Mouse (Mus musculus): Measurements from ENCODE around the gene Rer1. TPM values are rescaled to one million over a fixed set of nuclear protein-coding genes. Genes with fewer than 3 reads are reported as not detected.

Gene Rer1
- total RNA-seq (2021) = 10 to 100 TPM; 67.0 to 72.9 TPM

DNA sequence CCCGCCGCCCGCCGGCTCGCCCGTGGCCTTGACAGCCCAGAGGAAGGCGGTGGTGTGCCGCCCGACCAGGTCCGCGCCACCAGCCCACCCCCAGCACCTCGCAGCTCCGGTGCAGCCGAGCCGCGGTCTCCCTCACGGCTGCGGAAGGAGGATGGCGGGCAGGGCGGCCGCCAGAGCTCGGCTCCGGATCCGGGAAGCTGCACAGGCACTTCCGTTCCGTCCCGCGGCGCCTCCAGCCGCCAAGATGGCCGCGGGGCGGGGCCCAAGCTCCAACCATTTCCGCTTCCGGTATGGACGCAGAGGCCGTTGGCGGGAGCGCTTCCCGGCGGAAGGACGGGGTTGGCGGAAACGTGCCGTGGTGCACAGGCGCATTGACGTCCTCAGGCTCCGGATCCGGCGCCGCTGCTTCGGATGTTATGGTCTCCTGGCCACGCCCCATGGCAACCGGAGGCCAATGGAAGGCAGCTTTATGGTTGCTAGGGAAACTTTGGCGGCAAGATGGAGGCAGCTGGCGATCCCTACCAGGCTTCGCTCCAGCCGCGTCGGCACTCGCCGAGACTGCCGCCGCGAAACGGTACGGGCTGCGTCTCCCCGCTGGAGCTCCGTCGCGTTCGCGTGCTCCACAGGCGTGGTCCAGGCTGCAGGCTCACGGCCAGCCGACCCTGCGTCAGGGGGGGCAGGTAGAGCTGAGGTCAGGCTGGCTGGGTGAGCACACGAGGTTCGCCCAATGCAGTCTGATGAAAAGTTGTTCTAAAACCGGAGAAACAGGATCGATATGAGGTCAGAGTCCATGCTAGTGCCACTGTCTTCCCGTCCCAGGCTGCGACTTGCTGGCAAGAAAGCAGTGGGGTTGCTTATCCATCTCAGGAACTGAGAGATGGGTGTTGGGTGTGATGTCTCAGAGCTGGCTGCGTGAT is at the start of gene Rer1, which contains the start of gene Morn1:
Rer1 (minus strand) TSS at position 275 of the 917 bp plus-strand sequence.
Morn1 (plus strand) TSS at position 470 of the 917 bp plus-strand sequence.
- intact Hi-C loops (cut with DNase I) = no loop called here
- peak; percentile 99 to 100 for DNase-seq

- DNase-seq = no peak
- intact Hi-C loops (cut with DNase I) = no loop called here
Observed at GRCm38 (mm10) chr4:155134686-155135172, 48.5 kb upstream of the Rer1 start.

GRCm38 (mm10) chr4:155133658-155134417 is 47.7 kb upstream of the Rer1 start:
- peak; percentile 44 to 46 for DNase-seq
- intact Hi-C loops (cut with DNase I) = no loop called here

- DNase-seq = no peak
- intact Hi-C loops (cut with DNase I) = no loop called here
Observed at GRCm38 (mm10) chr4:155133188-155133587, 47.0 kb upstream of the Rer1 start.

DNA sequence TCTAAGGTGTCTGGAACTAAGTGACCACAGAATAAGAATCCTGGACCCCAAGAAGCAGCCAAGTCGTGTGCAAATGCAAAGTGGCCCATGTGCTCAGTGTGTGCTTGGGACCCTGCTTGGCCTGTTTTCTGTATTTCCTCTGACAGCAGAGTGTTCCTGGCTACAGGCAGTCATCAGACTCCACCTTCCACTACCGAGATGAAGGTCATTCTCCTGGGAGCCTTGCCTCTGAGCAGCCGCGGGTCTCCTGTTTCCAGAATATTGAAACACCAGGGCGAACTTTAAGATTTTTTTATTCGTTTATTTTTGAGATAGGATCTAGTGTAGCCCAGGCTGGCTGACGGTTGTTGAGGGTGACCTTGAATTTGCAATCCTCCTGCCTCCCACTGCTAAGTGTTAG is 44.4 kb upstream of the Rer1 start:
- no peak for DNase-seq
- intact Hi-C loops (cut with DNase I) = no loop called here

DNA sequence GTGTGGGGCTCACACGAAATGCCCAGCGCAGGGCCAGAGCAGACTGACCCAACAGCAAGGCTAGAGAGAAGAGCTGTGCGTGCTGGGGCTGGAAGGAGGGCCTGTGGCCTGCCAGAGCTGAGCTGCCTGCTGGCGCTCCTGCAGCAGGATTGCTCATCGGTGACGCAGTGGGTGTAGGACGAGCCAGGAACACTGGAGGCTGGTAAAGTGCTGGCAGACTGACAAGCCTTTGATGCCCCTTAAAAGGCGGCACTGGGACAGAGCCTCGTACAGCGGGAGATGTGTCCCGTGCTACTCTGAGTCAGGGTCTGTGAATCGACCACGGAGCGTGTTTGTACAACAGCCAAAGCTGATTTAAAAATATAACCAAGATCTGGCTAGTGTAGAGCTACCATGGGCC is 43.8 kb upstream of the Rer1 start:
- intact Hi-C loops (cut with DNase I) = loop anchor here (1.0 to 2.0 kb wide), 2 partner anchors 35 to 119 kb away; partner anchors contain the start of gene Faap20
- DNase-seq = peak; percentile 78 to 84

GRCm38 (mm10) chr4:155129132-155129917 is 43.1 kb upstream of the Rer1 start:
- DNase-seq = peak; percentile 55 to 66
- intact Hi-C loops (cut with DNase I) = loop anchor here (1.0 to 2.0 kb wide), 2 partner anchors 35 to 120 kb away; partner anchors contain the start of gene Faap20

GRCm38 (mm10) chr4:155128411-155128810 is 42.2 kb upstream of the Rer1 start:
- intact Hi-C loops (cut with DNase I) = loop anchor here (2.0 kb wide), 1 partner anchor 34 kb away; no protein-coding TSS in a partner anchor
- no peak for DNase-seq

GRCm38 (mm10) chr4:155126602-155127372 is 40.6 kb upstream of the Rer1 start:
- intact Hi-C loops (cut with DNase I) = no loop called here
- no peak for DNase-seq

GRCm38 (mm10) chr4:155126194-155126593 is 40.0 kb upstream of the Rer1 start:
- intact Hi-C loops (cut with DNase I) = no loop called here
- no peak for DNase-seq

DNA sequence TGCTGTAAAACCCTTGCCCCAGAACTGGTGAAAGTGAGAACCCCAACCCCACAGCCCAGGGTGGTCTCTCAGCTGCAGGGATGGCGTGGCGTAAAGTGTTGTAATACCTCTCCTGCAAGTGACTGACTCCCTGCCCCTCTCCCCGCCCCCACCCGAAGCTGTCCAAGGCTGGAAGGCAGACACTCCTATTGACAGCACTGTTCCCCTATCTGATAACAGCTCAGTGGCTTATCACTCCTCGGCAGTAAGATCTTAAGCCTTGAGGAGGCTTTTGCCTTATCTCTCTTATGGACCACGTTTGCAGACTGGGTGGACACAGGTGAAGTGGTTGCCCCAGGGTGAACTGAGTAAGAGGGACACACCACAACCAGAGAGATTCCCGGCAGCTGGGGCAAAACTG is 39.1 kb upstream of the Rer1 start:
- no peak for DNase-seq
- intact Hi-C loops (cut with DNase I) = no loop called here

- DNase-seq = no peak
- intact Hi-C loops (cut with DNase I) = no loop called here
Observed at GRCm38 (mm10) chr4:155123868-155124534, 37.8 kb upstream of the Rer1 start.

- intact Hi-C loops (cut with DNase I) = no loop called here
- peak; percentile 65 for DNase-seq
Observed at GRCm38 (mm10) chr4:155122444-155123040, 36.4 kb upstream of the Rer1 start.

- intact Hi-C loops (cut with DNase I) = no loop called here
- no peak for DNase-seq
Observed at GRCm38 (mm10) chr4:155121915-155122443, 35.8 kb upstream of the Rer1 start.

DNA sequence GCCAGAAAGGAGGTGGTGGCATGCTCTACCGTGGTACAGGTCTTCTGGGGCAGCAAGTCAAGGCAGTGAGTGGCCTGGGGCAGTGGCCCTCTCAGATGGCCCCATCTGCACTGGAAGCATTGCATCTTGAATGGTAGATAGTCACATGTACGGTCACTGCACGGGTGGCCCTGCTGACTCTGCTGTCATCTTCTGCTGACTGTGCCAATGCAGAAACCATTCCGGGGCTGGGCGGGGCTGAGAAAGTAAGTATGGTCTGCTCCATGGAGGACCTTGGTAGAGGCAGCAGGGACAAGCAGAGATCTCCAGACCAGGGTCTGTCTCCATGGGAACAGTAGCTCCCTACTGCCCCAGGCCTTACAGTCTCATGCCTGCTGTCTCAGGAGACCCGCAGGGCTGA is 35.0 kb upstream of the Rer1 start:
- DNase-seq = no peak
- intact Hi-C loops (cut with DNase I) = no loop called here

GRCm38 (mm10) chr4:155120583-155120982 is 34.4 kb upstream of the Rer1 start:
- intact Hi-C loops (cut with DNase I) = no loop called here
- no peak for DNase-seq

DNA sequence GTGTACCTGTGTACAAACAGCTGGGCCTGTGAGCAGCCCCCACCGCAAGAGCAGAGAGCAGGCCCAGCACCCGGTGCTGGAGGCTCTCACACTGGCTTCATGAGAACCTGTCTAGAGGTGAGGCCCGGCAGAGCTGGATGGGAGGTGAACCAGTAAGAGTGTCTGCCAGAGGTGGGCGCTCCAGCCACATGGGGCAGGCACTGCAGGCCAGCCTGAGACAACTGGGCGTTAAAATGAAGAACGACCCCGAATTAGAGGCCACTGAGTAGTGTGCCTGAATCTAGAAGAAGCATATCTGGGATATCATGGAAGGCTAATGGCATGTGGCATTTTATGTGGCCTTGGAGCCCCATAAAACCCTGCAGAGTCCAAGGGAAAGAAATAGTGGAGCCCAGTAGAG is 33.9 kb upstream of the Rer1 start:
- intact Hi-C loops (cut with DNase I) = no loop called here
- DNase-seq = no peak

- intact Hi-C loops (cut with DNase I) = no loop called here
- no peak for DNase-seq
Observed at GRCm38 (mm10) chr4:155118278-155118677, 32.1 kb upstream of the Rer1 start.
